Mouse (Mus musculus): ENCODE results near the gene Camkmt. TPM values are rescaled to one million over a fixed set of nuclear protein-coding genes. Genes with fewer than 3 reads are reported as not detected.

The Camkmt gene
- polyA plus RNA-seq, 1 experiment = 3.6 TPM

GRCm38 (mm10) chr17:85485065-85485945, 395.0 kb downstream of the Camkmt start:
- no peak overlapping the region for H3K4me3 ChIP-seq (ENCODE audit: insufficient read depth, low read depth, low read length)
- 2% methylated on average over 30 of the region's 30 CpGs for WGBS
- H3K27me3 ChIP-seq (replicated peaks; ENCODE audit: control insufficient read depth, insufficient read depth, low read length) = peaks cover 10% of the 10 kb centered on the region; the same call in 1 of the 2 replicates
- H3K27ac ChIP-seq (ENCODE audit: insufficient read depth, low read depth, low read length) = no peak overlapping the region
- H3K4me1 ChIP-seq (ENCODE audit: control insufficient read depth, insufficient read depth, low read length) = no peaks in the 10 kb centered on the region
- TF ChIP-seq POLR2A (IDR thresholded peaks at IDR 0.05; ENCODE audit: low read depth, low read length) (no peak), CTCF (conservative IDR thresholded peaks at IDR 0.05; ENCODE audit: insufficient read depth, insufficient read length, low read depth, low read length) (no peak)
- no peak for DNase-seq
- H3K36me3 ChIP-seq (ENCODE audit: control insufficient read depth, insufficient read depth, low read length) = no peaks in the 10 kb centered on the region

GRCm38 (mm10) chr17:85485946-85486533, 395.7 kb downstream of the Camkmt start:
- Histone ChIP-seq H3K27ac (ENCODE audit: insufficient read depth, low read depth, low read length) (no peak overlapping the region), H3K36me3 (ENCODE audit: control insufficient read depth, insufficient read depth, low read length) (no peaks in the 10 kb centered on the region), H3K4me1 (ENCODE audit: control insufficient read depth, insufficient read depth, low read length) (no peaks in the 10 kb centered on the region), H3K4me3 (ENCODE audit: insufficient read depth, low read depth, low read length) (no peak overlapping the region), H3K27me3 (replicated peaks; ENCODE audit: control insufficient read depth, insufficient read depth, low read length) (peaks cover 10% of the 10 kb centered on the region; the same call in 1 of the 2 replicates)
- WGBS = 4% methylated on average over 14 of the region's 14 CpGs
- no peak for DNase-seq
- TF ChIP-seq CTCF (conservative IDR thresholded peaks at IDR 0.05; ENCODE audit: insufficient read depth, insufficient read length, low read depth, low read length) (no peak), POLR2A (IDR thresholded peaks at IDR 0.05; ENCODE audit: low read depth, low read length) (no peak)

GRCm38 (mm10) chr17:85486585-85487480, 396.5 kb downstream of the Camkmt start:
- H3K4me3 ChIP-seq (ENCODE audit: insufficient read depth, low read depth, low read length) = no peak overlapping the region
- TF ChIP-seq CTCF (conservative IDR thresholded peaks at IDR 0.05; ENCODE audit: insufficient read depth, insufficient read length, low read depth, low read length) = no peak
- TF ChIP-seq POLR2A (IDR thresholded peaks at IDR 0.05; ENCODE audit: low read depth, low read length) = no peak

GRCm38 (mm10) chr17:85487531-85487930, 397.2 kb downstream of the Camkmt start:
- Histone ChIP-seq H3K27me3 (replicated peaks; ENCODE audit: control insufficient read depth, insufficient read depth, low read length) (peaks cover 9% of the 10 kb centered on the region; the same call in 1 of the 2 replicates), H3K36me3 (ENCODE audit: control insufficient read depth, insufficient read depth, low read length) (no peaks in the 10 kb centered on the region), H3K4me1 (ENCODE audit: control insufficient read depth, insufficient read depth, low read length) (no peaks in the 10 kb centered on the region), H3K4me3 (ENCODE audit: insufficient read depth, low read depth, low read length) (no peak overlapping the region), H3K27ac (ENCODE audit: insufficient read depth, low read depth, low read length) (no peak overlapping the region)
- DNase-seq = no peak
- WGBS = 42% methylated on average over 3 of the region's 3 CpGs
- TF ChIP-seq POLR2A (IDR thresholded peaks at IDR 0.05; ENCODE audit: low read depth, low read length) = no peak
- no peak for TF ChIP-seq CTCF (conservative IDR thresholded peaks at IDR 0.05; ENCODE audit: insufficient read depth, insufficient read length, low read depth, low read length)

More at GRCm38 (mm10) chr17:85486585-85487480, 396.5 kb downstream of the Camkmt start:
- Histone ChIP-seq H3K27ac (ENCODE audit: insufficient read depth, low read depth, low read length) (no peak overlapping the region), H3K36me3 (ENCODE audit: control insufficient read depth, insufficient read depth, low read length) (no peaks in the 10 kb centered on the region), H3K4me1 (ENCODE audit: control insufficient read depth, insufficient read depth, low read length) (no peaks in the 10 kb centered on the region), H3K27me3 (replicated peaks; ENCODE audit: control insufficient read depth, insufficient read depth, low read length) (peaks cover 9% of the 10 kb centered on the region; the same call in 1 of the 2 replicates)
- no peak for DNase-seq
- WGBS = 5% methylated on average over 52 of the region's 52 CpGs

- no peaks in the 10 kb centered on the region for H3K36me3 ChIP-seq (ENCODE audit: control insufficient read depth, insufficient read depth, low read length)
- peaks cover 10% of the 10 kb centered on the region; the same call in 1 of the 2 replicates for H3K27me3 ChIP-seq (replicated peaks; ENCODE audit: control insufficient read depth, insufficient read depth, low read length)
- no peak for DNase-seq
- WGBS = 10% methylated on average over 14 of the region's 14 CpGs
- H3K4me3 ChIP-seq (ENCODE audit: insufficient read depth, low read depth, low read length) = no peak overlapping the region
- no peak for TF ChIP-seq POLR2A (IDR thresholded peaks at IDR 0.05; ENCODE audit: low read depth, low read length)
- no peak for TF ChIP-seq CTCF (conservative IDR thresholded peaks at IDR 0.05; ENCODE audit: insufficient read depth, insufficient read length, low read depth, low read length)
- H3K4me1 ChIP-seq (ENCODE audit: control insufficient read depth, insufficient read depth, low read length) = no peaks in the 10 kb centered on the region
- no peak overlapping the region for H3K27ac ChIP-seq (ENCODE audit: insufficient read depth, low read depth, low read length)
Measured at GRCm38 (mm10) chr17:85488601-85489487, 398.5 kb downstream of the Camkmt start.

- Histone ChIP-seq H3K27ac (ENCODE audit: insufficient read depth, low read depth, low read length) (no peak overlapping the region), H3K36me3 (ENCODE audit: control insufficient read depth, insufficient read depth, low read length) (no peaks in the 10 kb centered on the region), H3K4me1 (ENCODE audit: control insufficient read depth, insufficient read depth, low read length) (no peaks in the 10 kb centered on the region), H3K27me3 (replicated peaks; ENCODE audit: control insufficient read depth, insufficient read depth, low read length) (peaks cover 10% of the 10 kb centered on the region; the same call in 1 of the 2 replicates), H3K4me3 (ENCODE audit: insufficient read depth, low read depth, low read length) (no peak overlapping the region)
- WGBS = 8% methylated on average over 10 of the region's 10 CpGs
- no peak for DNase-seq
- TF ChIP-seq CTCF (conservative IDR thresholded peaks at IDR 0.05; ENCODE audit: insufficient read depth, insufficient read length, low read depth, low read length) = no peak
- TF ChIP-seq POLR2A (IDR thresholded peaks at IDR 0.05; ENCODE audit: low read depth, low read length) = no peak
Measured at GRCm38 (mm10) chr17:85489488-85489980, 399.2 kb downstream of the Camkmt start.
